Comparison of ENCODE assay signal across 11 mouse cellular contexts in the genomic region with DNA sequence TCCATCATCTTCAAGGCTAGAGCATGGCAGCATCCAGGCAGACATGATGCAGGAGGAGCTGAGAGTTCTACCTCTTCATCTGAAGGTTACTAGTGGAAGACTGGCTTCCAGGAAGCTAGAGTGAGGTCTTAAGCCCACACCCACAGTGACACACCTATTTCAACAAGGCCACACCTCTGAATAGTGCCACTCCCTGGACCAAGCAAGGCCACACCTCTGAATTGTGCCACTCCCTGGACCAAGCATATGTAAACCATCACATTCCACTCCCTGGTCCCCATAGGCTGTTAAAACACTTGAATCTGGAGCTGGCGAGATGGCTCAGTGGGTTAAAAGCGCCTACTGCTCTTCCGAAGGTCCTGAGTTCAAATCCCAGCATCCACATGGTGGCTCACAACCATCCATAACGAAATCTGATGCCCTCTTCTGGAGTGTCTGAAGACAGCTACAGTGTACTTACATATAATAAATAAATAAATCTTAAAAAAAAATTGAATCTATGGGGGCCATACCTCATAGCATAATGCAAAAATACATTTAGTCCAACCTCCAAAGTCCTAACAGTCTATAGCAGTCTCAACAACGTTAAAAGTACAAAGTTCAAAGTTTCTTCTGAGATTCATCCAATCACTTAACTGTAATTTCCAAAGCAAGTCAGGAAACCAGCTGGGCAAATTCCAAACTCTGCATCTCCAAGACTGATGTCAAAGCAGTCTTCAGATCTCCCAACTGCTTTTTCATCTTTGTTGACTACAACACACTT. TPM values are rescaled to one million over a fixed set of nuclear protein-coding genes. Genes with fewer than 3 reads are reported as not detected.
"Had no signal": no experiment of that assay in that cellular context is flagged by ENCODE, and none has a peak within 500 bp of the region (broad histone marks: within the 10 kb centered on the region; RNA-seq: fewer than 3 reads in every experiment).

No protein-coding gene starts in this region.

RNA-seq across cellular contexts. Expression of a gene that starts 48.6 kb away (rescaled TPM):
- polyA plus RNA-seq: kidney, postnatal 0 days; limb, embryonic 11.5 days; limb, embryonic 15.5 days; lung, embryonic 14.5 days; midbrain, embryonic 10.5 days; midbrain, embryonic 14.5 days; neural tube, embryonic 11.5 days; neural tube, embryonic 15.5 days; testis, adult 2 months; thymus, adult 2 months; urinary bladder, adult 2 months had no signal
